Mouse (Mus musculus): Measurements from ENCODE around the gene Nrbp1.

The Nrbp1 gene

GRCm38 (mm10) chr5:31240637-31241521 is at the start of gene Nrbp1, which contains the start of gene Gm9970:
Gene Nrbp1 (plus strand): TSS chr5:31240864.
Gene Gm9970 (minus strand): TSS chr5:31241232.
- DNase-seq = peak; percentile 99

GRCm38 (mm10) chr5:31192045-31192938 is 48.4 kb upstream of the Nrbp1 start:
- DNase-seq = no peak

- peak; percentile 99 for DNase-seq
Observed at GRCm38 (mm10) chr5:31192939-31193630, 47.6 kb upstream of the Nrbp1 start, which contains the start of the genes Snx17 and Eif2b4. Gene Snx17 (plus strand): TSS chr5:31193227. Gene Eif2b4 (minus strand): TSS chr5:31193430.

GRCm38 (mm10) chr5:31193631-31194281 is 46.9 kb upstream of the Nrbp1 start:
- DNase-seq = no peak

- DNase-seq = no peak
Observed at GRCm38 (mm10) chr5:31194486-31195485, 45.9 kb upstream of the Nrbp1 start.

GRCm38 (mm10) chr5:31195671-31196070 is 45.0 kb upstream of the Nrbp1 start:
- DNase-seq = no peak

GRCm38 (mm10) chr5:31196207-31196606 is 44.5 kb upstream of the Nrbp1 start:
- no peak for DNase-seq

GRCm38 (mm10) chr5:31197072-31197471 is 43.6 kb upstream of the Nrbp1 start:
- no peak for DNase-seq

- no peak for DNase-seq
Observed at GRCm38 (mm10) chr5:31198170-31198569, 42.5 kb upstream of the Nrbp1 start.

GRCm38 (mm10) chr5:31198616-31199320 is 41.9 kb upstream of the Nrbp1 start:
- DNase-seq = no peak

GRCm38 (mm10) chr5:31199321-31199892 is 41.3 kb upstream of the Nrbp1 start:
- DNase-seq = no peak

- DNase-seq = peak; percentile 47 to 54
Observed at GRCm38 (mm10) chr5:31199893-31200292, 40.8 kb upstream of the Nrbp1 start.

- peak; percentile 42 to 46 for DNase-seq
Observed at GRCm38 (mm10) chr5:31200327-31200768, 40.3 kb upstream of the Nrbp1 start.

- DNase-seq = no peak
Observed at GRCm38 (mm10) chr5:31201042-31201741, 39.5 kb upstream of the Nrbp1 start.

GRCm38 (mm10) chr5:31201742-31202590 is 38.7 kb upstream of the Nrbp1 start, which contains the start of gene Zfp513:
Gene Zfp513 (minus strand): TSS chr5:31202303.
- peak; percentile 95 to 97 for DNase-seq

GRCm38 (mm10) chr5:31202933-31203332 is 37.7 kb upstream of the Nrbp1 start:
- DNase-seq = no peak

GRCm38 (mm10) chr5:31203866-31204265 is 36.8 kb upstream of the Nrbp1 start:
- DNase-seq = no peak

- no peak for DNase-seq
Observed at GRCm38 (mm10) chr5:31204421-31204820, 36.2 kb upstream of the Nrbp1 start.

Data from cerebellum, postnatal 10 days (tissue).